Mouse (Mus musculus) MEL (cell line): Measurements from ENCODE around the gene Nxph3. TPM values are rescaled to one million over a fixed set of nuclear protein-coding genes. Genes with fewer than 3 reads are reported as not detected.

ENCODE experiments used
- DNase-seq: peaks from one replicate; pipeline ENCODE4 v3.0.0; 2011; ENCODE audit warnings: low read depth, low spot score
- H3K27ac ChIP-seq: 2 replicates; pipeline ENCODE4 v1.5.1; 2012; ENCODE audit warnings: low read depth, mild to moderate bottlenecking, control low read depth, low read length, moderate library complexity; ENCODE audit not compliant: control insufficient read depth
- H3K27me3 ChIP-seq, 2 experiments: fragments of 150-350 bp in 1 of 2; sonication (generic) in 1 of 2; 2 replicates each; pipeline ENCODE4 v1.6.1; 2012; ENCODE audit warnings: low read length in 2 of 2, mild to moderate bottlenecking in 2 of 2, improper control_type of control experiment in 1 of 2, moderate library complexity in 1 of 2; ENCODE audit not compliant: insufficient read depth in 2 of 2, control insufficient read depth in 1 of 2
- H3K36me3 ChIP-seq, 2 experiments: 2 replicates each; pipeline ENCODE4 v1.6.1; 2012 to 2014; ENCODE audit warnings: low read length in 2 of 2, improper control_type of control experiment in 1 of 2, inconsistent platforms in 1 of 2, mild to moderate bottlenecking in 1 of 2; ENCODE audit not compliant: insufficient read depth in 2 of 2, control insufficient read depth in 1 of 2
- H3K4me1 ChIP-seq, 2 experiments: fragments of 150-350 bp in 1 of 2; sonication (generic) in 1 of 2; 2 replicates each; pipeline ENCODE4 v1.6.1; 2012; ENCODE audit warnings: low read length in 2 of 2, improper control_type of control experiment in 1 of 2, mild to moderate bottlenecking in 1 of 2; ENCODE audit not compliant: insufficient read depth in 2 of 2, control insufficient read depth in 1 of 2
- H3K4me3 ChIP-seq, 2 experiments: fragments of 150-350 bp in 1 of 2; sonication (generic) in 1 of 2; 2 replicates each; pipeline ENCODE4 v1.5.1; 2012; ENCODE audit warnings: low read depth in 2 of 2, low read length in 2 of 2, mild to moderate bottlenecking in 2 of 2, moderate library complexity in 2 of 2, control low read depth in 1 of 2, improper control_type of control experiment in 1 of 2; ENCODE audit not compliant: control insufficient read depth in 1 of 2, insufficient read depth in 1 of 2
- H3K79me2 ChIP-seq: 2 replicates; pipeline ENCODE4 v1.6.1; 2012; ENCODE audit warnings: mild to moderate bottlenecking, low read length, moderate library complexity; ENCODE audit not compliant: control insufficient read depth, poor library complexity, insufficient read depth
- H3K9ac ChIP-seq: 2 replicates; pipeline ENCODE4 v1.6.1; 2012; ENCODE audit warnings: low read depth, mild to moderate bottlenecking, control low read depth, low read length, moderate library complexity; ENCODE audit not compliant: control insufficient read depth, poor library complexity, severe bottlenecking
- H3K9me3 ChIP-seq: fragments of 150-350 bp; sonication (generic); replicated peaks from 2 replicates; pipeline ENCODE4 v1.6.1; 2012; ENCODE audit warnings: mild to moderate bottlenecking, low read length, improper control_type of control experiment, moderate library complexity; ENCODE audit not compliant: insufficient read depth
- BHLHE40 ChIP-seq: IDR thresholded peaks from 2 replicates; pipeline ENCODE4 v1.6.1; 2012; ENCODE audit warnings: low read depth, mild to moderate bottlenecking, inconsistent platforms, low read length, improper control_type of control experiment, borderline replicate concordance
- CHD1 ChIP-seq: IDR thresholded peaks from 2 replicates; pipeline ENCODE4 v1.6.1; 2012; ENCODE audit warnings: low read depth, mild to moderate bottlenecking, inconsistent platforms, low read length, improper control_type of control experiment
- CHD2 ChIP-seq: IDR thresholded peaks from 2 replicates; pipeline ENCODE4 v1.6.1; 2011; ENCODE audit warnings: low read length, improper control_type of control experiment
- CTCF ChIP-seq, 3 experiments: IDR thresholded peaks in 2 of 3; conservative IDR thresholded peaks in 1 of 3; 2 replicates each; pipeline ENCODE4 v1.5.1; 2011 to 2012; ENCODE audit warnings: low read length in 3 of 3, low read depth in 2 of 3, mild to moderate bottlenecking in 2 of 3, improper control_type of control experiment in 1 of 3, inconsistent platforms in 1 of 3, mixed read lengths in 1 of 3, moderate library complexity in 1 of 3; ENCODE audit not compliant: control insufficient read depth in 1 of 3, insufficient read depth in 1 of 3, poor library complexity in 1 of 3, severe bottlenecking in 1 of 3
- EP300 ChIP-seq, 2 experiments: IDR thresholded peaks; 2 replicates each; pipeline ENCODE4 v1.6.1; 2011; ENCODE audit warnings: improper control_type of control experiment in 2 of 2, low read length in 2 of 2, low read depth in 1 of 2, mild to moderate bottlenecking in 1 of 2
- GATA1 ChIP-seq: IDR thresholded peaks from 2 replicates; pipeline ENCODE4 v1.6.1; 2011; ENCODE audit warnings: low read depth, low read length, improper control_type of control experiment
- HCFC1 ChIP-seq: IDR thresholded peaks from 2 replicates; pipeline ENCODE4 v1.6.1; 2012; ENCODE audit warnings: low read depth, mild to moderate bottlenecking, inconsistent platforms, low read length, improper control_type of control experiment, moderate library complexity
- JUND ChIP-seq: IDR thresholded peaks from 2 replicates; pipeline ENCODE4 v1.6.1; 2011; ENCODE audit warnings: low read depth, mild to moderate bottlenecking, improper control_type of control experiment, low read length
- KAT2A ChIP-seq: conservative IDR thresholded peaks from 2 replicates; pipeline ENCODE4 v1.6.1; 2012; ENCODE audit warnings: low read depth, low read length, improper control_type of control experiment, inconsistent platforms
- MAZ ChIP-seq: IDR thresholded peaks from 2 replicates; pipeline ENCODE4 v1.6.1; 2012; ENCODE audit warnings: low read depth, mild to moderate bottlenecking, inconsistent platforms, low read length, improper control_type of control experiment
- MXI1 ChIP-seq: IDR thresholded peaks from 2 replicates; pipeline ENCODE4 v1.6.1; 2011; ENCODE audit warnings: mild to moderate bottlenecking, low read depth, low read length, improper control_type of control experiment
- MYB ChIP-seq: IDR thresholded peaks from 2 replicates; pipeline ENCODE4 v1.6.1; 2011; ENCODE audit warnings: mild to moderate bottlenecking, low read depth, low read length, improper control_type of control experiment
- MYC ChIP-seq: IDR thresholded peaks from 2 replicates; pipeline ENCODE4 v1.6.1; 2011; ENCODE audit warnings: low read depth, mild to moderate bottlenecking, low read length, improper control_type of control experiment, moderate library complexity
- NRF1 ChIP-seq: IDR thresholded peaks from 2 replicates; pipeline ENCODE4 v1.6.1; 2014; ENCODE audit warnings: low read depth, mild to moderate bottlenecking, inconsistent platforms, low read length, improper control_type of control experiment, moderate library complexity; ENCODE audit not compliant: poor library complexity, insufficient read depth, severe bottlenecking
- POLR2A ChIP-seq, 2 experiments: IDR thresholded peaks; 2 replicates each; pipeline ENCODE4 v1.6.1; 2011 to 2012; ENCODE audit warnings: low read length in 2 of 2, mild to moderate bottlenecking in 2 of 2, control low read depth in 1 of 2, improper control_type of control experiment in 1 of 2, low read depth in 1 of 2, moderate library complexity in 1 of 2; ENCODE audit not compliant: control insufficient read depth in 1 of 2, insufficient read depth in 1 of 2, poor library complexity in 1 of 2
- RAD21 ChIP-seq: IDR thresholded peaks from 2 replicates; pipeline ENCODE4 v1.6.1; 2011; ENCODE audit warnings: mild to moderate bottlenecking, low read depth, low read length, improper control_type of control experiment
- RCOR1 ChIP-seq: IDR thresholded peaks from 2 replicates; pipeline ENCODE4 v1.6.1; 2012; ENCODE audit warnings: low read depth, mild to moderate bottlenecking, inconsistent platforms, low read length, improper control_type of control experiment
- SIN3A ChIP-seq: IDR thresholded peaks from 2 replicates; pipeline ENCODE4 v1.6.1; 2012; ENCODE audit warnings: low read length, improper control_type of control experiment, inconsistent platforms
- SMC3 ChIP-seq: IDR thresholded peaks from 2 replicates; pipeline ENCODE4 v1.6.1; 2011; ENCODE audit warnings: low read depth, low read length, improper control_type of control experiment
- TAL1 ChIP-seq: IDR thresholded peaks from 2 replicates; pipeline ENCODE4 v1.6.1; 2012; ENCODE audit warnings: mild to moderate bottlenecking, inconsistent platforms, low read length, moderate library complexity, mixed read lengths
- TBP ChIP-seq: IDR thresholded peaks from 2 replicates; pipeline ENCODE4 v1.8.0; 2011; ENCODE audit warnings: low read depth, low read length, improper control_type of control experiment
- TCF12 ChIP-seq: IDR thresholded peaks from 2 replicates; pipeline ENCODE4 v1.6.1; 2014; ENCODE audit warnings: low read depth, mild to moderate bottlenecking, inconsistent platforms, low read length, improper control_type of control experiment, moderate library complexity
- UBTF ChIP-seq: IDR thresholded peaks from 2 replicates; pipeline ENCODE4 v1.6.1; 2012; ENCODE audit warnings: low read depth, mild to moderate bottlenecking, inconsistent platforms, low read length, improper control_type of control experiment, moderate library complexity, borderline replicate concordance; ENCODE audit not compliant: insufficient read depth
- USF1 ChIP-seq: IDR thresholded peaks from 2 replicates; pipeline ENCODE4 v1.6.1; 2014; ENCODE audit warnings: low read depth, mild to moderate bottlenecking, inconsistent platforms, low read length, improper control_type of control experiment, moderate library complexity
- ZNF384 ChIP-seq: IDR thresholded peaks from 2 replicates; pipeline ENCODE4 v1.6.1; 2012; ENCODE audit warnings: low read depth, mild to moderate bottlenecking, inconsistent platforms, low read length, improper control_type of control experiment
- polyA plus RNA-seq, 2 experiments: library from polyadenylated mRNA; stranded (reverse) in 1 of 2; unstranded in 1 of 2; fragments of >175 nt in 1 of 2; fragments of >200 nt in 1 of 2; gene quantifications; 2 replicates each; pipeline versions ENCODE4 v1.2.1 to v1.2.4; 2012; ENCODE audit warnings: low replicate concordance in 2 of 2, low read depth in 1 of 2; ENCODE audit not compliant: insufficient read length in 2 of 2, insufficient read depth in 1 of 2, missing spikeins in 1 of 2
- total RNA-seq: library from RNA; depleted of rRNA; stranded (reverse); fragments of 300-350 nt; gene quantifications from 2 replicates; pipeline ENCODE4 v1.2.3, GENCODE M21; 2012

Gene Nxph3
- total and polyA plus RNA-seq, 3 experiments, result not detected

GRCm38 (mm10) chr11:95473456-95473855 lies 40.9 kb downstream of the Nxph3 start:
- Histone ChIP-seq H3K4me1 (no peaks in the 10 kb centered on the region), H3K4me3 (no peak overlapping the region)
- no peak for TF ChIP-seq CHD2
- TF ChIP-seq CTCF (IDR thresholded peaks at IDR 0.05 in 2 of 3, conservative IDR thresholded peaks at IDR 0.05 in 1 of 3; ENCODE audit: control insufficient read depth in 1 of 3, insufficient read depth in 1 of 3, low read depth in 2 of 3, low read length in 3 of 3, poor library complexity in 1 of 3, severe bottlenecking in 1 of 3), result no peak
- no peak for TF ChIP-seq POLR2A (IDR thresholded peaks at IDR 0.05; ENCODE audit: control insufficient read depth in 1 of 2, insufficient read depth in 1 of 2, low read depth in 1 of 2, low read length in 2 of 2, poor library complexity in 1 of 2)
- no peak for TF ChIP-seq TBP
- no peak for TF ChIP-seq SMC3
- TF ChIP-seq TAL1, result no peak
- no peak for TF ChIP-seq MYC
- TF ChIP-seq KAT2A, result no peak
- TF ChIP-seq NRF1, result no peak
- TF ChIP-seq CHD1, result no peak
- TF ChIP-seq SIN3A, result no peak
- no peak for TF ChIP-seq BHLHE40
- TF ChIP-seq EP300 (IDR thresholded peaks at IDR 0.05; ENCODE audit: low read depth in 1 of 2, low read length in 2 of 2), result no peak
- no peak for TF ChIP-seq HCFC1
- TF ChIP-seq TCF12, result no peak
- TF ChIP-seq GATA1, result no peak

DNA sequence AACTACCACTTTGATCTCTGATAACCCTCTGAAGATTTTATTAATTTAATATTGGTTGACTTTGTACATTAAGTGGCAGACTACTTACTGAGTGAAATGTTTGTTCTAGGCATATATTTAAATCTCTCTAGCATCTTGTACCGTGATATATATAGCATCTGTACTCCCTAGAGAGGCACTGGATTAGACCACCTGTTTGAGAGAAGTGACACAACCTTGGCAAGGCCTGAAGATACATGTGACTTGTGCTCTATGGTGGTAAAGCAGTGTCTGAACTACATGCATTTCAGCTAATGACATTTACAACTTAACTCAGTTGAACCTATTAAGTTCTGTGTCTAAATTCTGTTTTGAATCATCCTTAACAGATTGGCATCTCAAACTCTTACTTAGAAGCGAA lies 41.4 kb downstream of the Nxph3 start:
- Histone ChIP-seq H3K36me3 (peaks cover 0 to 38% of the 10 kb centered on the region in 2 experiments; a peak in 2 of 4 replicates), H3K27me3 (no peaks in the 10 kb centered on the region), H3K9ac (no peak overlapping the region), H3K9me3 (no peaks in the 10 kb centered on the region), H3K79me2 (no peaks in the 10 kb centered on the region), H3K4me1 (no peaks in the 10 kb centered on the region), H3K27ac (no peak overlapping the region), H3K4me3 (no peak overlapping the region)
- TF ChIP-seq CHD2 (no peak), USF1 (no peak)
- DNase-seq, result no peak

More at GRCm38 (mm10) chr11:95473456-95473855, 40.9 kb downstream of the Nxph3 start:
- no peak overlapping the region for H3K9ac ChIP-seq
- no peak overlapping the region for H3K27ac ChIP-seq
- H3K9me3 ChIP-seq, result no peaks in the 10 kb centered on the region
- DNase-seq, result no peak
- peaks cover 0 to 38% of the 10 kb centered on the region in 2 experiments; a peak in 2 of 4 replicates for H3K36me3 ChIP-seq
- no peaks in the 10 kb centered on the region for H3K27me3 ChIP-seq
- no peaks in the 10 kb centered on the region for H3K79me2 ChIP-seq

GRCm38 (mm10) chr11:95467731-95468130 lies 46.6 kb downstream of the Nxph3 start:
- TF ChIP-seq CTCF (IDR thresholded peaks at IDR 0.05 in 2 of 3, conservative IDR thresholded peaks at IDR 0.05 in 1 of 3; ENCODE audit: control insufficient read depth in 1 of 3, insufficient read depth in 1 of 3, low read depth in 2 of 3, low read length in 3 of 3, poor library complexity in 1 of 3, severe bottlenecking in 1 of 3) (no peak), HCFC1 (no peak), UBTF (no peak), TAL1 (no peak), RCOR1 (no peak), RAD21 (no peak), JUND (no peak), MXI1 (no peak), SMC3 (no peak), MAZ (no peak), ZNF384 (no peak), MYB (no peak)
- H3K27ac ChIP-seq, result no peak overlapping the region
- no peaks in the 10 kb centered on the region for H3K79me2 ChIP-seq
- peaks cover 0 to 19% of the 10 kb centered on the region in 2 experiments; a peak in 2 of 4 replicates for H3K36me3 ChIP-seq
- no peaks in the 10 kb centered on the region for H3K4me1 ChIP-seq
- H3K27me3 ChIP-seq, result no peaks in the 10 kb centered on the region
- no peak overlapping the region for H3K9ac ChIP-seq
- no peak for DNase-seq
- no peak overlapping the region for H3K4me3 ChIP-seq
- H3K9me3 ChIP-seq, result no peaks in the 10 kb centered on the region
